Mouse (Mus musculus) olfactory bulb, adult 2 months (tissue): Measurements from ENCODE around the gene Prol1.

ENCODE experiments used
- CTCF ChIP-seq: fragments of 200-500 bp; IDR thresholded peaks from 2 replicates; pipeline ENCODE4 v1.5.1; 2012; ENCODE audit warnings: low read depth, mild to moderate bottlenecking, low read length, moderate library complexity; ENCODE audit not compliant: insufficient read depth
- POLR2A ChIP-seq: fragments of 200-500 bp; IDR thresholded peaks from 2 replicates; pipeline ENCODE4 v1.6.1; 2012; ENCODE audit warnings: mild to moderate bottlenecking, low read depth, low read length, moderate library complexity; ENCODE audit not compliant: insufficient read depth

GRCm38 (mm10) chr5:88268619-88269018, 48.5 kb upstream of the Prol1 start, which contains the start of gene Gm7714:
- TF ChIP-seq CTCF (no peak), POLR2A (no peak)
